Mouse (Mus musculus): ENCODE data around the gene Padi2. TPM values are rescaled to one million over a fixed set of nuclear protein-coding genes. Genes with fewer than 3 reads are reported as not detected.

Padi2 gene
- 10 to 100 TPM; 10.2 to 21.8 TPM for polyA plus RNA-seq (2017; shearing (Covaris generic))

GRCm38 (mm10) chr4:140906076-140906826 is at the start of gene Padi2:
Gene Padi2 (plus strand): TSS chr4:140906344.

GRCm38 (mm10) chr4:140960781-140961466 is 54.8 kb downstream of the Padi2 start, which contains the start of gene Sdhb:
Gene Sdhb (plus strand): TSS chr4:140961203.

DNA sequence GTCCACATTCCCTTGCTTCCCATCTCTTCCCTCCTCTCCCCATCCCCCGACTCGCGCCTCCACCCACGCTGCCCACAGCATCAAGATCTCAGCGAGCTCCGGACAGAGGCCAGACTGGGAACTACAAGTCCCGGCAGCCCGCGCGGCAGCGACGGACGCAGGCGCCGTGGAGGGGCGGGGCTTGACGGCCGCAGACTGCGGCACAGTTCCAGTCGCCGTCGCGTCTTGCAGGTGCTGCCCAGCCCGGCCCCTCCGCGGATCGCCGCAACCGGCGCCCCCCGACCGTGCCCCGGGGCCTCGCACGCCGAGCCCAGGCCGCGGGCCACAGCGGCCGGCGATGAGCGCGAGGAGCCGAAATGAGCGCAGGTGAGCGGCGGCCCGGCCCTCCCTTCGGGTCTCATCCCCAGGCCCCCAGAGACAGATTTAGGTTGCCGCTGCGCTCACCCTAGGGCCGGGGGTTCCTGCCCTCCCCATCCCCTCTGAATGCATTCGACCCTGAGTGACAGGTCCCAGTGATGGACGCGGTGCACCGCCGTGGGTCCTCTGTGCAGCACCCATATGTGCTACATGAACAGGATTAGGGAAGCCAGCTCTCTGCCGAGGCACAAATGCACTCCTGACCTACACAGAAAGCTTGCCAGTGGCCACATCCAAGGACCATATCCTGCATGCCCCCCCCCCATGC is 80.7 kb downstream of the Padi2 start, which contains the start of gene Atp13a2:
Atp13a2 (plus strand) TSS at position 163 of the 685 bp plus-strand sequence.

Other genes with a start within 250 kb of the Padi2 start
- 1 to 10 TPM in 1 of 2 experiments, under 1 TPM in 1; 0.71 to 1.0 TPM for gene Arhgef10l, start 240.3 kb upstream of the Padi2 start, polyA plus RNA-seq (2017; shearing (Covaris generic))
- gene Rcc2, start 205.8 kb upstream of the Padi2 start, polyA plus RNA-seq (2017; shearing (Covaris generic)), result 100 to 1,000 TPM in 1 of 2 experiments, 10 to 100 TPM in 1; 88.8 to 102 TPM
- gene Padi6, start 163.7 kb upstream of the Padi2 start, polyA plus RNA-seq (2017; shearing (Covaris generic)), result under 1 TPM; 0.24 to 0.39 TPM
- 1 to 10 TPM in 1 of 2 experiments, under 1 TPM in 1; 0.31 to 1.6 TPM for gene Padi4, start 132.1 kb upstream of the Padi2 start, polyA plus RNA-seq (2017; shearing (Covaris generic))
- gene Padi3, start 95.7 kb upstream of the Padi2 start, polyA plus RNA-seq (2017; shearing (Covaris generic)), result under 1 TPM in 1 of 2 experiments, not detected in 1; 0.17 TPM
- under 1 TPM; 0.12 to 0.31 TPM for gene Padi1, start 60.6 kb upstream of the Padi2 start, polyA plus RNA-seq (2017; shearing (Covaris generic))
- gene Sdhb, start 54.9 kb downstream of the Padi2 start, polyA plus RNA-seq (2017; shearing (Covaris generic)), result 100 to 1,000 TPM; 222 to 250 TPM
- gene Atp13a2, start 80.5 kb downstream of the Padi2 start, polyA plus RNA-seq (2017; shearing (Covaris generic)), result 10 to 100 TPM; 50.3 to 53.5 TPM
- under 1 TPM in 1 of 2 experiments, not detected in 1; 0.75 TPM for gene Mfap2, start 104.1 kb downstream of the Padi2 start, polyA plus RNA-seq (2017; shearing (Covaris generic))
- gene Crocc, start 154.2 kb downstream of the Padi2 start, polyA plus RNA-seq (2017; shearing (Covaris generic)), result 1 to 10 TPM; 6.0 to 9.1 TPM
- 100 to 1,000 TPM; 127 to 136 TPM for gene Necap2, start 172.0 kb downstream of the Padi2 start, polyA plus RNA-seq (2017; shearing (Covaris generic))
- gene Spata21, start 182.0 kb downstream of the Padi2 start, polyA plus RNA-seq (2017; shearing (Covaris generic)), result 1 to 10 TPM in 1 of 2 experiments, under 1 TPM in 1; 0.60 to 2.0 TPM
- 10 to 100 TPM; 51.2 to 51.9 TPM for gene Szrd1, start 233.4 kb downstream of the Padi2 start, polyA plus RNA-seq (2017; shearing (Covaris generic))
- gene Fbxo42, start 241.6 kb downstream of the Padi2 start, polyA plus RNA-seq (2017; shearing (Covaris generic)), result 10 to 100 TPM; 23.2 to 24.0 TPM

All from inflammation-experienced regulatory T-cells (primary cell).